Mouse (Mus musculus) cerebellum, adult 2 months (tissue): ENCODE measurements around the gene Ccdc57. TPM values are rescaled to one million over a fixed set of nuclear protein-coding genes. Genes with fewer than 3 reads are reported as not detected.
"Not testable (repeated sequence)": the region's sequence is repeated elsewhere in the genome, so short reads cannot be mapped to it uniquely, and the experiment has no call there.

ENCODE experiments used
- DNase-seq, 2 experiments: peaks; one replicate each; pipeline ENCODE4 v3.0.0; 2021
- H3K27ac ChIP-seq: fragments of 200-500 bp; 2 replicates; pipeline ENCODE4 v1.5.1; 2012; ENCODE audit warnings: low read length, control low read depth, inconsistent platforms; ENCODE audit not compliant: insufficient read depth
- H3K27me3 ChIP-seq: fragments of 200-500 bp; 2 replicates; pipeline ENCODE4 v1.6.1; 2012; ENCODE audit warnings: inconsistent platforms, mild to moderate bottlenecking, low read length, moderate library complexity; ENCODE audit not compliant: control insufficient read depth, insufficient read depth
- H3K4me1 ChIP-seq: fragments of 200-500 bp; 2 replicates; pipeline ENCODE4 v1.6.1; 2011; ENCODE audit warnings: low read length; ENCODE audit not compliant: control insufficient read depth, insufficient read depth
- H3K4me3 ChIP-seq: fragments of 200-500 bp; replicated peaks from 2 replicates; pipeline ENCODE3; 2011; ENCODE audit warnings: mild to moderate bottlenecking, low read depth, low read length, control low read depth; ENCODE audit not compliant: insufficient read depth
- CTCF ChIP-seq: fragments of 200-500 bp; IDR thresholded peaks from 2 replicates; pipeline ENCODE4 v1.5.1; 2011; ENCODE audit warnings: low read depth, mild to moderate bottlenecking, control low read depth, low read length, moderate library complexity, borderline replicate concordance; ENCODE audit not compliant: insufficient read depth
- POLR2A ChIP-seq: fragments of 200-500 bp; IDR thresholded peaks from 2 replicates; pipeline ENCODE4 v1.6.1; 2011; ENCODE audit warnings: low read length, control low read depth, borderline replicate concordance; ENCODE audit not compliant: insufficient read depth
- WGBS: fragments of 180-500 bp; shearing (Covaris S2); methylation state at CpG from one replicate; pipeline ENCODE4 v1.1.7; 2018; 5-methylcytosine and 5-hydroxymethylcytosine counted together
- polyA plus RNA-seq: library from polyadenylated mRNA; depleted of rRNA; stranded (reverse); fragments of >200 nt; gene quantifications from 2 replicates; pipeline ENCODE4 v1.2.3, GENCODE M21; 2012

The Ccdc57 gene
- polyA plus RNA-seq, 1 experiment, result 4.4 TPM

DNA sequence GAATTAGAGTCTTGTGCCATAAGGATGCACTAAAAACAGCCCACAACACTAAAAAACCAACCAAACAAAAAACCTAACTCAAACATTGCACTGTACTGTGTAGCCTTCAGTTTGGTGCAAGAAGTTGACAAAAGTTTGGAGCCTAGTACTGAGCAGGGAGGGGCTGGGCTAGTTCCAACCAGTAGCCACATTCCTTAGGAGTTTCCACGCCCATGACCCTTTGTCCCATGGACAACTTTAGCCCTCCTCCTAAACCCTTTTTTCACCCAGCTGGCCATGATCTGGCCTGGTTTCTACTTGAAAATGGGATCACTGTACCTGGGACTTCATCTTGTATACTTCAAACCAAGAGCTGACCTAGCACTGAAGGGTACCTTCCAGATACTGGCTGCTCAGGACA lies 81.5 kb downstream of the Ccdc57 start:
- H3K4me1 ChIP-seq, result no peaks in the 10 kb centered on the region
- no peak for TF ChIP-seq CTCF
- no peak for TF ChIP-seq POLR2A
- DNase-seq, result no peak
- no peak overlapping the region for H3K27ac ChIP-seq
- H3K4me3 ChIP-seq, result no peak overlapping the region
- 85% methylated on average over 1 of the region's 1 CpGs for WGBS
- no peaks in the 10 kb centered on the region for H3K27me3 ChIP-seq

DNA sequence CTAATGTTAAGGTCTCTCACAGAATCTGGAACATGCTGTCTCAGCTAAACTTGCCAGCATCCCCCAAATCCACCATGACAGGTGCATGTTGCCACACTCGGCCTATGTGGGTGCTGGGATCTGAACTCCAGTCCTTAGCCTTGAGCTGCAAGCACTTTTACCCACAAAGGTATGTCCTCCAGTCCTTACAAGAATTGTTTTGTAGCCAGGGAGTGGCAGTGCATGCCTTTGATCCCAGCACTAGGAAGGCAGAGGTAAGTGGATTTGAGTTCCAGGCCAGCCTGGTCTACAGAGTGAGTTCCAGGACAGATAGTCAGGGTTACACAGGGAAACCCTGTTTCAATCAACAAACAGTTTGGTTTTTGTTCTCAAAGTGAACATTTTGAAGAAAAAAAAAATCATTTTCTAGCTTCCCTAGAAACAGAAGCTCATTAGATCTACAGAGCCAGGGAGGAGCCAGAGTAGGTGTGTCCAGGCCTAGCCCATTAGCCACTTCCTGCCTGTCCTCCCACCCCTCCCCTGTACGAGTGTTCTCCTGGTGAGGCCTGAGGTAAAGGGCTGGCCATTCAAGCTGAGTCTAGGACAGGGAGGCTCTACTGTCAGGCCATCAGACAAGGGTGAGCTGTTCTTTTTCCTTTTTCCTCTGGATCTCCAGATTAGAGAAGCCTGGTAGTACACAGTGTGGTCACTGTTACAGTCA lies 82.2 kb downstream of the Ccdc57 start:
- no peak for TF ChIP-seq POLR2A
- TF ChIP-seq CTCF, result no peak
- 90% methylated on average over 2 of the region's 2 CpGs for WGBS
- no peak for DNase-seq
- no peak overlapping the region for H3K27ac ChIP-seq
- no peak overlapping the region for H3K4me3 ChIP-seq
- no peaks in the 10 kb centered on the region for H3K27me3 ChIP-seq
- no peaks in the 10 kb centered on the region for H3K4me1 ChIP-seq

DNA sequence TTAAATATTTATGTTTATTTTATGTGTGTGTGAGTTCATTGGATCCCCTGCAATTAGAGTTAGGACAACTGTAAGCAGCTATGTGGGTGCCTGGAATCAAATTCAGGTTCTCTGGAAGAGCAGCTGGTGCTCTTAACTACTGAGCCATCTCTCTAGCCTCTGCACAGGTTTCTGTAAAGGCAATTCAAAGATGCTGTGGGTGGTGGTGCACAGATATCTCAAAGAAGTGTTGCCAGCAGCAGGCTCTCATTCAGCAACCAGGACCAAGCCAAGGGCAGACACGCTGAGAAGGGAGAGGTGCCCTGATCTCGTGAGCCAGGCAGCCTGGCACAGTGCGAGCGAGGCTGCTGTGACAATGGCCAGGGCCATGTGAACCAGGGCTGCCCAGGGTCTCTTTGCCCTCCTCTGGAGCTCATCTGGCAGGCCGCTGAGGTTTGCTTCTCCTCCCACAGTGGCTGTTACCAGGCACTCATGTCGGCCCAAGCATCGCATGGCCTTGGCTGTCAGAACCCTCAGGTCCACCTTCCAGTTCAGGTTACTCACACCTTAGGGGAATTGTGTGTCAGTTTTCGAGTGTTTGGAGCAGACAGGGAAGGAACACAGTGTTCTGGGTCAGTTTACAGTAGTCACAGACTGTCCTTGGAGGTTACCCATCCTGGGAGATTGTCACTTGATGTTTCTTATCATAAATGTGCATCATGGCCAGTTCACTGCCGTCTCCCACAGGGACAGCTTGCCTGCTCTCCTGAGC lies 85.8 kb downstream of the Ccdc57 start:
- no peak for DNase-seq

DNA sequence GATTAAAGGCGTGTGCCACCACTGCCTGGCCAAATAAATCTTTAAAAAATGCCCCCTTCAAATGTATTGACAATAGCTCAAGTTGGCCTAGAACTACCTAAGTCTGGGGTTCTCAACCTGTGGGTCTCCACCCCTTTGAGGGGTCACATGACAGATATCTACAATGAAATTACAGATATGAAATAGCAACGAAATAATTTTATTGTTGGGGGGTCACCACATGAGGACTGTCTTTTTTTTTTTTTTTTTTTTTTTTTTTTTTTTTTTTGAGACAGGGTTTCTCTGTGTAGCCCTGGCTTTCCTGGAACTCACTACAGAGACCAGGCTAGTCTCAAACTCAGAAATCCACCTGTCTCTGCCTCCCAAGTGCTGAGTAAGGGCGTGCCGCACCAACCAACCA lies 88.3 kb downstream of the Ccdc57 start:
- no peak overlapping the region for H3K4me3 ChIP-seq
- H3K27me3 ChIP-seq, result no peaks in the 10 kb centered on the region
- DNase-seq, result no peak
- H3K27ac ChIP-seq, result no peak overlapping the region
- WGBS, result 90% methylated on average over 4 of the region's 4 CpGs
- H3K4me1 ChIP-seq, result no peaks in the 10 kb centered on the region
- TF ChIP-seq CTCF (no peak), POLR2A (no peak)

More for the DNA sequence above, 85.8 kb downstream of the Ccdc57 start:
- Histone ChIP-seq H3K27ac (no peak overlapping the region), H3K4me1 (no peaks in the 10 kb centered on the region), H3K27me3 (no peaks in the 10 kb centered on the region), H3K4me3 (no peak overlapping the region)
- 68% methylated on average over 9 of the region's 9 CpGs for WGBS
- TF ChIP-seq CTCF (no peak), POLR2A (no peak)

DNA sequence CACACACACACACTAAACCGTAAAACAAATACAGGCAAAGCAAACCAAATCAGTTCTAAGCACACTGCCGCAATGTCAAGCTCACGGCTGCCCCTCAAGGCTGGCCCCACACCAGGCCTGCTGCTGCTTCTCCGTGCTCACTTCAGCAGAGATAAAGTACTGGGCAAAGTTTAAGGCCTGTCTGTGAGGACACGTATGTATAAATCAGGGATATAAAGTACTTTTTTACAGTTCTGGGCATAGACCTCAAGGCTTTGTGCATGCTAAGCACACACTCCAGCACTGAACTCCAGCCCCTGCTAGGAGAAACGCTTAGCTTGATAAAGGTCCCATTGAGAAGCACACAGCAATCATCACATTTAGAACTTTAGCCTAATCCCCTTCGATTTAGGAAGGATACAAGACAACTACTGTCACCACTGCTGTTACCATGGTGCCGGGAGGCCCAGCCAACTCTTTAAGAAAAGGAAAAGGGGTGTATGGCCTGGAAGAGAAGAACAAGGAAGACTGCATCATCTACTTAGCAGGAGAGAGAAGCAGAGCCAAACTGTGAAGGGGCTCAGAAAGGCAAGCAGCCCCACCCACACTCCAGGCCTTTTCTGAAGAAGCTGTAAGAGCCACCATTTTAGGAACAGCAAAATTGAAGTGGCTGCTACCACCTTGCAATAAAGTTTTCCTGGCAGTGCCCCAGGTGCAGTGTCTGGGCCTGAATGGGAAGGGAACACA lies 99.0 kb downstream of the Ccdc57 start:
- DNase-seq, result no peak
- H3K4me3 ChIP-seq, result no peak overlapping the region
- no peak overlapping the region for H3K27ac ChIP-seq
- WGBS, result 41% methylated on average over 8 of the region's 8 CpGs
- H3K4me1 ChIP-seq, result no peaks in the 10 kb centered on the region
- no peak for TF ChIP-seq CTCF
- TF ChIP-seq POLR2A, result no peak
- H3K27me3 ChIP-seq, result no peaks in the 10 kb centered on the region

DNA sequence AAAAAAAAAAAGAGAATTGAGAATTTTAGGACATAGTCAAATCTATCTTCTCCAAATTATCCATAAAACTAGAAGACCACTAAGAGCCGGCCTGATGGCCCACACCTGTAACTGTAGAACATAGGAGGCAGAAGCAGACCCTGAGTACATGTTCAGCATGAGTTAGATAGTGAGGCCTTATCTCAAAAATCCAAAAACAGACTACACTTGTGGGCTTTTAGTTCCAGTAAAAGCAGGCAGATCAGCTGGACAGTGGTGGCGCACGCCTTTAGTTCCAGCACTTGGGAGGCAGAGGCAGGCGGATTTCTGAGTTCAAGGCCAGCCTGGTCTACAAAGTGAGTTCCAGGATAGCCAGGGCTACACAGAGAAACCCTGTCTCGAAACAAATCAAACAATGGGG lies 99.7 kb downstream of the Ccdc57 start:
- not testable (repeated sequence) for H3K27me3 ChIP-seq, H3K27ac ChIP-seq, H3K4me1 ChIP-seq, H3K4me3 ChIP-seq, DNase-seq
- WGBS, result 97% methylated on average over 5 of the region's 5 CpGs

DNA sequence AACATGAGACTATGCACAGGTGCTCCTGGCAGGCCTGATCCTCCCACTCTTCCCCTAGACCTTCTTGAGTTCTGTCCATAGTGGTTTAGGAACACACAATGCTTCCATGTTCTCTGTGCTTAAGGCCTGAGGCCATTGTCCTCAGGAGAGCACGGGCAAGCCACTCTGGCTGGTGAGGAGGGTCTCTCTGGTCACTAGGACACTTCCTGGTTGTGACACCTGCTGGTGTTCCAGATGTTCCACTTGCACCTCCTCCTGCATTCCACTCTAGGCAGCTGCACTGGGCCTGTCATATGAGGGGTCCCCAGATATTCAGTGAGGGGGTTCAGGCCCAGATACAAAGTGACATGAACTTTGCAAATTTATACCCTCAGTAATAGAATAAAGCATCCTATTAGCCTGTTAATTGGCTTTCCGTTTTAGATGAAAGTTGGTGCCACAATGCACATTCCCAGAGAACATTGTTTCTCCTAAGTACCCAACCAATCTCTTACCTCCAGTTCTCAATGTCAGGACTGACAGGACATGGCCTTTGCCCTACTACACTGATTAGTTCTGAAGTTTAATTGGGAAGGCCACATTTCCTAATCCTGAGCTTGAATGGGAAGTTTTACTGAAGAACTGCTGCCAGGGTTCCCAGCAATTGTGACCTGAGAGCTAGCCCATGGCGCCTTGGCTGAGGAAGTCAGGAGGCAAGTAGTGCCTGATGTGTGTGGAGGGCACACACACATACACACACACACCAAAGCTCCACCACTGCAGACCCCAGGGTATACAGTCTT lies 100.8 kb downstream of the Ccdc57 start:
- H3K4me1 ChIP-seq, result no peaks in the 10 kb centered on the region
- no peak overlapping the region for H3K27ac ChIP-seq
- 91% methylated on average over 3 of the region's 3 CpGs for WGBS
- no peak for DNase-seq
- TF ChIP-seq POLR2A, result no peak
- no peak for TF ChIP-seq CTCF
- H3K4me3 ChIP-seq, result no peak overlapping the region
- no peaks in the 10 kb centered on the region for H3K27me3 ChIP-seq
